15 mouse cellular contexts compared by ENCODE assay signal in genomic region chr12:32143151-32143550, GRCm38 (mm10).
DNase-seq lines count a peak whose midpoint lies in the region; ATAC-seq and TF ChIP-seq lines count a peak whose summit lies in the region.
"Had no signal": no experiment of that assay in that cellular context is flagged by ENCODE, and none has a peak within 500 bp of the region (broad histone marks: within the 10 kb centered on the region; RNA-seq: fewer than 3 reads in every experiment).

No protein-coding gene starts in this region.

- H3K4me1 ChIP-seq in intestine, embryonic 15.5 days (replicated peaks) = peaks cover 4% of the 10 kb centered on the region
- no peaks in the 10 kb centered on the region for H3K4me1 ChIP-seq in intestine, postnatal 0 days (replicated peaks; ENCODE audit: control insufficient read depth, insufficient read depth, low read length)
- peaks cover 18 to 37% of the 10 kb centered on the region in 2 experiments for H3K4me1 ChIP-seq in MEL (ENCODE audit: control insufficient read depth in 1 of 2, insufficient read depth in 2 of 2, low read length in 2 of 2)
- H3K4me1 ChIP-seq in erythroblast, embryonic 14.5 days (ENCODE audit: control insufficient read depth) = peaks cover 77% of the 10 kb centered on the region
- peaks cover 20% of the 10 kb centered on the region for H3K4me1 ChIP-seq in liver, postnatal 0 days (ENCODE audit: insufficient read depth)
- H3K4me1 ChIP-seq: midbrain, embryonic 10.5 days had no signal

- H3K9ac ChIP-seq in intestine, embryonic 15.5 days = no peak overlapping the region
- H3K9ac ChIP-seq in intestine, postnatal 0 days (ENCODE audit: low read depth, low read length) = no peak overlapping the region
- H3K9ac ChIP-seq in MEL (ENCODE audit: control insufficient read depth, low read depth, low read length, poor library complexity, severe bottlenecking) = peak overlapping the region; percentile 46
- H3K9ac ChIP-seq in liver, postnatal 0 days (replicated peaks) = peak overlapping the region; percentile 39; the same call in 1 of the 2 replicates
- H3K9ac ChIP-seq: embryonic facial prominence, embryonic 12.5 days; forebrain, postnatal 0 days had no signal

- H3K4me2 ChIP-seq in intestine, embryonic 15.5 days (replicated peaks) = no peak overlapping the region
- H3K4me2 ChIP-seq in intestine, postnatal 0 days (replicated peaks; ENCODE audit: low read depth) = no peak overlapping the region
- H3K4me2 ChIP-seq in liver, postnatal 0 days (ENCODE audit: low read depth, low read length) = peak overlapping the region; percentile 54
- H3K4me2 ChIP-seq: embryonic facial prominence, embryonic 12.5 days had no signal

- intact Hi-C loops in left cerebral cortex, postnatal 25 days (cut with DNase I) = loop anchor here (5.0 kb wide), 1 partner anchor 76 kb away; no protein-coding TSS in a partner anchor

- no peaks in the 10 kb centered on the region for H3K9me3 ChIP-seq in intestine, embryonic 15.5 days
- no peaks in the 10 kb centered on the region for H3K9me3 ChIP-seq in intestine, postnatal 0 days (ENCODE audit: control insufficient read depth)
- H3K9me3 ChIP-seq in MEL (replicated peaks; ENCODE audit: insufficient read depth, low read length) = no peaks in the 10 kb centered on the region
- H3K9me3 ChIP-seq in erythroblast, embryonic 14.5 days (ENCODE audit: control insufficient read depth, low read length) = no peaks in the 10 kb centered on the region
- H3K9me3 ChIP-seq in liver, postnatal 0 days (ENCODE audit: low read length) = no peaks in the 10 kb centered on the region
- H3K9me3 ChIP-seq: embryonic facial prominence, embryonic 12.5 days; midbrain, embryonic 10.5 days had no signal

- TF ChIP-seq CTCF in intestine, postnatal 0 days (IDR thresholded peaks at IDR 0.05; ENCODE audit: low read depth) = no peak
- TF ChIP-seq CTCF in MEL (IDR thresholded peaks at IDR 0.05 in 2 of 3, conservative IDR thresholded peaks at IDR 0.05 in 1 of 3; ENCODE audit: control insufficient read depth in 1 of 3, insufficient read depth in 1 of 3, low read depth in 2 of 3, low read length in 3 of 3, poor library complexity in 1 of 3, severe bottlenecking in 1 of 3) = no peak
- TF ChIP-seq CTCF in liver, postnatal 0 days (IDR thresholded peaks at IDR 0.05; ENCODE audit: low read depth) = no peak

- peak; percentile 76; the same call in 1 of the 2 replicates for ATAC-seq in intestine, embryonic 15.5 days
- ATAC-seq in intestine, postnatal 0 days = no peak
- ATAC-seq in liver, postnatal 0 days = peak; percentile 92
- ATAC-seq: forebrain, postnatal 0 days had no signal

- no peak overlapping the region for H3K4me3 ChIP-seq in intestine, embryonic 15.5 days (replicated peaks)
- no peak overlapping the region for H3K4me3 ChIP-seq in intestine, postnatal 0 days (ENCODE audit: low read depth, low read length)
- peak overlapping the region; percentile 17 to 33 for H3K4me3 ChIP-seq in MEL (ENCODE audit: control insufficient read depth in 1 of 2, insufficient read depth in 1 of 2, low read depth in 2 of 2, low read length in 2 of 2)
- peak overlapping the region; percentile 57 for H3K4me3 ChIP-seq in erythroblast, embryonic 14.5 days (replicated peaks)
- H3K4me3 ChIP-seq in liver, postnatal 0 days (ENCODE audit: low read depth, low read length) = no peak overlapping the region
- H3K4me3 ChIP-seq: embryonic facial prominence, embryonic 12.5 days; left cerebral cortex, adult 2 months; midbrain, embryonic 10.5 days had no signal

- peak; percentile 4 for TF ChIP-seq RAD21 in MEL (IDR thresholded peaks at IDR 0.05; ENCODE audit: low read depth, low read length)

- 64% methylated on average over 4 of the region's 4 CpGs for WGBS in intestine, embryonic 15.5 days
- WGBS in intestine, postnatal 0 days = 58% methylated on average over 4 of the region's 4 CpGs
- WGBS in liver, postnatal 0 days (ENCODE audit: insufficient replicate concordance) = 26% methylated on average over 4 of the region's 4 CpGs

- H3K27ac ChIP-seq in intestine, embryonic 15.5 days = no peak overlapping the region
- H3K27ac ChIP-seq in intestine, postnatal 0 days (ENCODE audit: low read depth, low read length) = no peak overlapping the region
- peak overlapping the region; percentile 92 for H3K27ac ChIP-seq in MEL (ENCODE audit: control insufficient read depth, low read depth, low read length)
- H3K27ac ChIP-seq in liver, postnatal 0 days (ENCODE audit: low read depth) = peak overlapping the region; percentile 80
- H3K27ac ChIP-seq: embryonic facial prominence, embryonic 12.5 days; left cerebral cortex, adult 2 months; midbrain, embryonic 10.5 days had no signal

- DNase-seq in MEL (ENCODE audit: low read depth, low spot score) = peak; percentile 96
- peak; percentile 38 for DNase-seq in liver, postnatal 0 days
- no peak for DNase-seq in ovary, postnatal 14 days (ENCODE audit: low spot score)
- no peak for DNase-seq in layer of hippocampus, postnatal 25 days (ENCODE audit: extremely low spot score in 1 of 2, low spot score in 1 of 2)
- DNase-seq in left cerebral cortex, postnatal 25 days (ENCODE audit: low spot score in 2 of 2) = no peak
- DNase-seq: cerebellum, postnatal 25 days; forebrain, postnatal 0 days; kidney, postnatal 25 days; right cerebral cortex, postnatal 4 days had no signal

- peak in 1 of 2 experiments; percentile 40; a peak in 1 of 4 replicates for TF ChIP-seq POLR2A in MEL (IDR thresholded peaks at IDR 0.05; ENCODE audit: control insufficient read depth in 1 of 2, insufficient read depth in 1 of 2, low read depth in 1 of 2, low read length in 2 of 2, poor library complexity in 1 of 2)

- peak; percentile 100 for TF ChIP-seq EP300 in MEL (IDR thresholded peaks at IDR 0.05; ENCODE audit: low read depth in 1 of 2, low read length in 2 of 2)
- peak; percentile 100 for TF ChIP-seq EP300 in liver, postnatal 0 days (IDR thresholded peaks at IDR 0.05; ENCODE audit: low read depth)

- no peaks in the 10 kb centered on the region for H3K27me3 ChIP-seq in intestine, embryonic 15.5 days (replicated peaks)
- no peaks in the 10 kb centered on the region for H3K27me3 ChIP-seq in intestine, postnatal 0 days (replicated peaks; ENCODE audit: control insufficient read depth, insufficient read depth, low read length)
- H3K27me3 ChIP-seq in MEL (ENCODE audit: control insufficient read depth in 1 of 2, insufficient read depth in 2 of 2, low read length in 2 of 2) = no peaks in the 10 kb centered on the region
- no peaks in the 10 kb centered on the region for H3K27me3 ChIP-seq in erythroblast, embryonic 14.5 days (ENCODE audit: control insufficient read depth)
- H3K27me3 ChIP-seq in liver, postnatal 0 days (ENCODE audit: insufficient read depth, low read length) = no peaks in the 10 kb centered on the region
- H3K27me3 ChIP-seq: embryonic facial prominence, embryonic 12.5 days had no signal

- H3K79me2 ChIP-seq in MEL (ENCODE audit: control insufficient read depth, insufficient read depth, low read length, poor library complexity) = no peaks in the 10 kb centered on the region

- H3K36me3 ChIP-seq in intestine, embryonic 15.5 days = no peaks in the 10 kb centered on the region
- H3K36me3 ChIP-seq in intestine, postnatal 0 days (ENCODE audit: control insufficient read depth, insufficient read depth) = no peaks in the 10 kb centered on the region
- H3K36me3 ChIP-seq in MEL (ENCODE audit: control insufficient read depth in 1 of 2, insufficient read depth in 2 of 2, low read length in 2 of 2) = peaks cover 0 to 55% of the 10 kb centered on the region in 2 experiments; a peak in 2 of 4 replicates
- H3K36me3 ChIP-seq in erythroblast, embryonic 14.5 days (ENCODE audit: control insufficient read depth) = no peaks in the 10 kb centered on the region; the same call in 1 of the 2 replicates
- no peaks in the 10 kb centered on the region for H3K36me3 ChIP-seq in liver, postnatal 0 days (replicated peaks; ENCODE audit: insufficient read depth, low read length)
- H3K36me3 ChIP-seq: embryonic facial prominence, embryonic 12.5 days; midbrain, embryonic 10.5 days had no signal

TF ChIP-seq in MEL, 35 proteins besides CTCF, POLR2A, EP300 and RAD21 (continues in another document):
- peak; percentile 51; the same call in 1 of the 2 replicates for TF ChIP-seq TBP (IDR thresholded peaks at IDR 0.05; ENCODE audit: low read depth, low read length)
- TF ChIP-seq KAT2A (conservative IDR thresholded peaks at IDR 0.05; ENCODE audit: low read depth, low read length) = peak; percentile 57; the same call in 1 of the 2 replicates
- peak; percentile 93 for TF ChIP-seq MYB (IDR thresholded peaks at IDR 0.05; ENCODE audit: low read depth, low read length)
- TF ChIP-seq MEF2A (IDR thresholded peaks at IDR 0.05; ENCODE audit: extremely low read depth, insufficient replicate concordance, low read depth, low read length, poor library complexity, severe bottlenecking) = peak; percentile 72; the same call in 1 of the 2 replicates
- peak; percentile 94 for TF ChIP-seq MAZ (IDR thresholded peaks at IDR 0.05; ENCODE audit: low read depth, low read length)
- peak; percentile 86 for TF ChIP-seq JUND (IDR thresholded peaks at IDR 0.05; ENCODE audit: low read depth, low read length)
- peak; percentile 99 for TF ChIP-seq RCOR1 (IDR thresholded peaks at IDR 0.05; ENCODE audit: low read depth, low read length)
- peak; percentile 99 for TF ChIP-seq ETS1 (IDR thresholded peaks at IDR 0.05; ENCODE audit: low read depth, low read length)
- no peak; the same call in 1 of the 2 replicates for TF ChIP-seq SMC3 (IDR thresholded peaks at IDR 0.05; ENCODE audit: low read depth, low read length)
- no peak for TF ChIP-seq E2F4 (IDR thresholded peaks at IDR 0.05; ENCODE audit: borderline replicate concordance, low read depth, low read length)
- TF ChIP-seq MAX (IDR thresholded peaks at IDR 0.05; ENCODE audit: low read length) = peak; percentile 63; the same call in 1 of the 2 replicates
- TF ChIP-seq HCFC1 (IDR thresholded peaks at IDR 0.05; ENCODE audit: low read depth, low read length) = no peak; the same call in 1 of the 2 replicates
- no peak; the same call in 1 of the 2 replicates for TF ChIP-seq POLR2AphosphoS5 (IDR thresholded peaks at IDR 0.05; ENCODE audit: borderline replicate concordance, low read depth, low read length)
- TF ChIP-seq GABPA (IDR thresholded peaks at IDR 0.05; ENCODE audit: low read depth, low read length) = no peak
- no peak for TF ChIP-seq CHD1 (IDR thresholded peaks at IDR 0.05; ENCODE audit: low read depth, low read length)
- peak; percentile 89; the same call in 1 of the 2 replicates for TF ChIP-seq MYC (IDR thresholded peaks at IDR 0.05; ENCODE audit: low read depth, low read length)
- TF ChIP-seq SIN3A (IDR thresholded peaks at IDR 0.05; ENCODE audit: low read length) = peak; percentile 95
- TF ChIP-seq USF1 (IDR thresholded peaks at IDR 0.05; ENCODE audit: low read depth, low read length) = 0 out of 2 replicates have a peak, but pooled peaks have one; percentile 13
- TF ChIP-seq TAL1 (IDR thresholded peaks at IDR 0.05; ENCODE audit: low read length) = peak; percentile 100
- TF ChIP-seq NELFE (IDR thresholded peaks at IDR 0.05; ENCODE audit: low read depth, low read length) = no peak; the same call in none of the 2 replicates
- TF ChIP-seq POLR2AphosphoS2 (IDR thresholded peaks at IDR 0.05; ENCODE audit: low read length) = 0 out of 2 replicates have a peak, but pooled peaks have one; percentile 66

Comparison
In these comparisons a context has a peak if more than half of its experiments do, and no peak if none do; other contexts are left out.
1. H3K27ac ChIP-seq: peak in MEL (single experiment) and liver, postnatal 0 days (single experiment); none in intestine, embryonic 15.5 days (single experiment) and intestine, postnatal 0 days (single experiment).
2. H3K4me3 ChIP-seq: peak in MEL (2 of 2) and erythroblast, embryonic 14.5 days (single experiment); none in intestine, embryonic 15.5 days (single experiment), intestine, postnatal 0 days (single experiment) and liver, postnatal 0 days (single experiment).
3. H3K9ac ChIP-seq: peak in MEL (single experiment) and liver, postnatal 0 days (single experiment); none in intestine, embryonic 15.5 days (single experiment) and intestine, postnatal 0 days (single experiment).
4. DNase-seq: peak in MEL (single experiment) and liver, postnatal 0 days (single experiment); none in ovary, postnatal 14 days (single experiment), layer of hippocampus, postnatal 25 days (0 of 2) and left cerebral cortex, postnatal 25 days (0 of 2).